Mouse (Mus musculus) small intestine, adult 2 months (tissue): ENCODE results near the gene Gpx4.
"Not testable (repeated sequence)": the region's sequence is repeated elsewhere in the genome, so short reads cannot be mapped to it uniquely, and the experiment has no call there.

Source experiments
- CTCF ChIP-seq: fragments of 200-500 bp; IDR thresholded peaks from 2 replicates; pipeline ENCODE4 v1.5.1; 2012; ENCODE audit warnings: low read depth, mild to moderate bottlenecking, control low read depth, inconsistent platforms, low read length, moderate library complexity, mixed read lengths; ENCODE audit not compliant: insufficient replicate concordance, insufficient read length; ENCODE audit errors: extremely low read depth
- POLR2A ChIP-seq: fragments of 200-500 bp; IDR thresholded peaks from 2 replicates; pipeline ENCODE4 v1.6.1; 2012; ENCODE audit warnings: low read depth, mild to moderate bottlenecking, control low read depth, inconsistent platforms, low read length, moderate library complexity

DNA sequence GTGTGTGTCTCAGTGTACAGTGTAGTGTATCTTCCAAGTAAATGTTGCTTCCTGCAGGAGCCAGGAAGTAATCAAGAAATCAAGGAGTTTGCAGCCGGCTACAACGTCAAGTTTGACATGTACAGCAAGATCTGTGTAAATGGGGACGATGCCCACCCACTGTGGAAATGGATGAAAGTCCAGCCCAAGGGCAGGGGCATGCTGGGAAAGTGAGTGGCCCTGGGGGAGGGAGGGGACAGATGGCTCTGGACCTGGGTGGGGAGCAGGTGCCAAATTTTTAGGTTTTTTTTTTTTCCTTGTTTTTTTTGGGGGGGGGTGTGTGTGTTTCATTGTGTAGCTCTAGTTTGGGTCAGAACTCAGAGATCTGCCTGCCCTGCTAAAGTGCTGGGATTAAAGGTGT lies 7.9 kb downstream of the Gpx4 start:
- not testable (repeated sequence) for TF ChIP-seq CTCF, POLR2A
